Mouse (Mus musculus) olfactory bulb, adult 2 months (tissue): ENCODE measurements around the gene Olfr95.

Experiments used
- CTCF ChIP-seq: fragments of 200-500 bp; IDR thresholded peaks from 2 replicates; pipeline ENCODE4 v1.5.1; 2012; ENCODE audit warnings: low read depth, mild to moderate bottlenecking, low read length, moderate library complexity; ENCODE audit not compliant: insufficient read depth
- POLR2A ChIP-seq: fragments of 200-500 bp; IDR thresholded peaks from 2 replicates; pipeline ENCODE4 v1.6.1; 2012; ENCODE audit warnings: mild to moderate bottlenecking, low read depth, low read length, moderate library complexity; ENCODE audit not compliant: insufficient read depth

DNA sequence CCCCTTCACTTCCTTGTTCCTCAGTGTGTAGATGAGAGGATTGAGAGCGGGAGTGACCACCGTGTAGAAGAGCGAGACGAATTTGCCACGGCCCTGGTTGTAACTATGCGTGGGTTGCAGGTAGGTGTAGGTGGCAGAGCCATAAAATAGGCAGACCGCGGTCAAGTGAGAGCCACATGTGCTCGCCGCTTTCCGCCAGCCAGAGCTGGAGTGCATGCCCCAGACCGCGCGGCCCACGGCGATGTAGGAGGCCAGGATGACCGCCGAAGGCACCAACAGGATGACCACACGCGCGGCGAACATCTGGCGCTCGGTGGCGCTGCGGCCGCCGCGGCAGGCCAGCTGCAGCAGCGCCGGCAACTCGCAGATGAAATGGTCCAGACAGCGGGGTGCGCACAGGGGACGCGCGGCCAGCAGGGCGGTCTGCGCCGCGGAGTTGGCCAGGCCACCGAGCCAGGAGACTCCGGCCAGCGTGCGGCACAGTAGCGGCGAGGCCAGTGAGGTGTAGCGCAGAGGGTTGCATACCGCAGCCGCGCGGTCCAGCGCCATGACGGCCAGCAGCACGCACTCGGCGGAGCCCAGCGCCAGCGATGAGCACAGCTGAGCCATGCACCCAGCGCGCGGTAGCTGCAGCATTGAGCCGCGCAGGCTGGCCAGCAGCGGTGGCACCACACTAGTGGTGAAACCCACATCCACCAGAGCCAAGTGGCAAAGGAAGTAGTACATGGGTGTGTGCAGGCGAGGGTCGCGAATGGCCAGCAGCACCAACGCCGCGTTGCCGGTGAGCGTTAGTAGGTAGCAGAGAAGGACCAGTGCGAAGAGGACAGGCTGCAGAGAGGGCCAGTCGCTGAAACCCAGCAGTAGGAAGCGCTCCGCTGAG is 15.8 kb downstream of the Olfr95 start:
- no peak for TF ChIP-seq CTCF
- TF ChIP-seq POLR2A = no peak
